Mouse (Mus musculus): Measurements from ENCODE around the gene Lmf1.

DNA sequence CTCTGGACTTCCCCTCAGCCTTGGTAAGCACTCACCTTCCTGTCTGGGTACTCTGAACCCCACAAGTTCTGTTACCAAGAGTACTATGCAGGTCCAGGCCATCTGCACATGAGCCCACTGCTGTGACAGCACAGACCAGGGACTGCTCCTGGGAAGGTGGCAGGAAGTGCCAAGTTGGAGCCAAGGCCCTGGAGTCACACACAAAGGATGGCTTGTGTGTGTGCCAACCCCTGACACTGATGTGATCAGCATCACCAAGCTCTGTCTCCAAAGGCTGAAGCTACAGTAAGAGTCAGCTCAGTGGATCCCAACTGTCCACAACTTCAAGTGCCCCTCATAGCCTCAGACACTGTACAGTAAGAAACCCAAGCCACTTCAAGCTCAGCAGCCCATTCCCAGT lies 94.1 kb downstream of the Lmf1 start:
- no peak for TF ChIP-seq CTCF (IDR thresholded peaks at IDR 0.05; ENCODE audit: low read depth, low read length)
- no peak for TF ChIP-seq POLR2A (IDR thresholded peaks at IDR 0.05; ENCODE audit: insufficient read depth, low read length)
- TF ChIP-seq EP300 (IDR thresholded peaks at IDR 0.05; ENCODE audit: insufficient read depth, low read depth, low read length) = no peak

Data from ES-Bruce4 (cell line).